Comparison of ENCODE assay signal across 8 mouse cellular contexts in the genomic region with DNA sequence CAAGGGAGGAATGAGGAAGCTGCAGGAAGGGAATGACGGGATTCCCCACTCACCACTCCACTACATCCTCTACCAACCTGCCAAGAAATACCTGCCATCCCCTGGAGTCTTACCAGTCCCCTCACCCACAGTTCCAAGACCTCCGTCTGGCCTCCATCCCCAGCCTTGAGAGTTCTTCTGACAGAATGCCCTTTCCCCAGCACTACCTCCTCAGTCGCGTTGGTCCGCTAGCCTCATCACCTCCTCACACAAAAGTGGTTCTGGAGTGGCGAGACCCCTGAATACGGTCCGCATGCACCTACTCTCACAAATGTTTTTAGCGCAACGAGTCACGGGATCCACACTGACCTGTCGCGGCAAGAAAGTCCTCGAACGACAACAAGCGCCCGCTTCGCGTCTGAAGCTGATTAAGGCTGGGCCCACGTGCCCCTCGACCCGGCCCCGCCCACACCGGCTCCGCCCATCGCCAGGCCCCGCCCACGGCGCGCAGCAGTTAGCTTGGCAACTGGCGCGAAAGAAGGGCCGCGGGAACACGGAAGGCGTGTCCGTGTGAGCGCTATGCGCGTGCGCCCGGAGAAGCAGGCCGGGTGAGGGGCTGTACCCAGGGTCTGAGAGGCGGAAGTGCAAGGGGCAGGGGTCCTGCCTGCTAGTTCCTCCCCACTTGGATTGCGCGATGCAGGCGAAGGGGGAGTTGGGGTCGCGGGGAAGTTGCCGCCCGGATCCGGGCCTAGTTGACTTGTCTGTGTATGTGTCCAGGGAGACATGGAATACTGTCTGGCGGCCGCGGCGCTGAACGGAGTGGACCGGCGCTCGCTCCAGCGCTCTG. TPM values are rescaled to one million over a fixed set of nuclear protein-coding genes. Genes with fewer than 3 reads are reported as not detected.
DNase-seq lines count a peak whose midpoint lies in the region; ATAC-seq and TF ChIP-seq lines count a peak whose summit lies in the region.

Gene St5 (minus strand): TSS at position 416 of the 826 bp plus-strand sequence.
Gene Akip1 (plus strand): TSS at position 501 of the 826 bp plus-strand sequence.

- H3K36me3 ChIP-seq in G1E (replicated peaks), result peaks cover 22% of the 10 kb centered on the region
- H3K36me3 ChIP-seq in lung, embryonic 16.5 days (ENCODE audit: control insufficient read depth, insufficient read depth, low read length), result no peaks in the 10 kb centered on the region

- peak within 1 kb of the TSS; percentile 76 for H3K9ac ChIP-seq in lung, embryonic 16.5 days (ENCODE audit: low read length)

- peak within 1 kb of the TSS; percentile 79 for H3K4me2 ChIP-seq in lung, embryonic 16.5 days (ENCODE audit: low read depth, low read length)

- TF ChIP-seq CTCF in G1E (IDR thresholded peaks at IDR 0.05; ENCODE audit: low read depth, low read length), result no peak

- 1% methylated on average over 60 of the region's 61 CpGs for WGBS in lung, embryonic 16.5 days

- peaks cover 7% of the 10 kb centered on the region for H3K9me3 ChIP-seq in G1E (replicated peaks)
- H3K9me3 ChIP-seq in lung, embryonic 16.5 days (ENCODE audit: control insufficient read depth, low read length), result no peaks in the 10 kb centered on the region; the same call in 1 of the 2 replicates

- ATAC-seq in G1E (ENCODE audit: extremely low read depth, insufficient number of reproducible peaks, low FRiP score, poor library complexity, severe bottlenecking), result peak; percentile 60; the same call in 1 of the 2 replicates
- ATAC-seq in hematopoietic stem cell, adult 5-6 weeks (replicated peaks in 1 of 2; ENCODE audit: insufficient read depth in 1 of 2, low FRiP score in 2 of 2, low TSS enrichment in 1 of 2, low read depth in 1 of 2, poor library complexity in 2 of 2, severe bottlenecking in 2 of 2), result peak; percentile 90 to 94
- peak; percentile 96 for ATAC-seq in lung, embryonic 16.5 days (ENCODE audit: low read depth)

- H3K4me1 ChIP-seq in G1E (ENCODE audit: insufficient read depth, low read depth, low read length), result peaks cover 28% of the 10 kb centered on the region
- H3K4me1 ChIP-seq in lung, embryonic 16.5 days (replicated peaks; ENCODE audit: control insufficient read depth, insufficient read depth, low read length), result peaks cover 15% of the 10 kb centered on the region

- H3K27me3 ChIP-seq in G1E (ENCODE audit: insufficient read depth, low read length), result peaks cover 13% of the 10 kb centered on the region; the same call in 1 of the 2 replicates
- H3K27me3 ChIP-seq in lung, embryonic 16.5 days (ENCODE audit: control insufficient read depth, insufficient read depth, low read depth, low read length), result no peaks in the 10 kb centered on the region

- H3K27ac ChIP-seq in lung, embryonic 16.5 days (ENCODE audit: low read length), result peak within 1 kb of the TSS; percentile 76

- DNase-seq in G1E (ENCODE audit: low spot score), result peak; percentile 84
- peak; percentile 85 for DNase-seq in cerebellum, adult 8-10 months
- peak; percentile 97 for DNase-seq in forelimb bud, embryonic 11.5 days (ENCODE audit: low read depth, low spot score)
- peak; percentile 78 for DNase-seq in layer of hippocampus, adult 9-10 months (ENCODE audit: low spot score)
- peak; percentile 90 for DNase-seq in ovary, postnatal 10 days (ENCODE audit: low spot score)
- peak; percentile 95 to 97 for DNase-seq in thymus, postnatal 10 days (ENCODE audit: low spot score in 2 of 2)

- H3K4me3 ChIP-seq in G1E (ENCODE audit: low read depth, low read length), result peak within 1 kb of the TSS; percentile 77
- H3K4me3 ChIP-seq in lung, embryonic 16.5 days (ENCODE audit: low read length), result peak within 1 kb of the TSS; percentile 62

RNA-seq across cellular contexts. Expression of gene St5, which starts in this region (rescaled TPM):
- total RNA-seq in G1E (2014; fragmentation: Nextera tagmentation) (0.92 and 39.5 TPM in 2 replicates), G1E (2017) (0.23 and 0.49 TPM in 2 replicates)
- 0.07 TPM in 2 replicates for polyA plus RNA-seq in G1E (2012)
- 1.4 and 6.4 TPM in 2 replicates for total RNA-seq in hematopoietic stem cell, adult 5-6 weeks (2017)
- polyA plus RNA-seq in lung, embryonic 16.5 days (2015; fragmentation: Nextera tagmentation; extraction: Ambion mirVana), result 72.2 and 77.5 TPM in 2 replicates

RNA-seq across cellular contexts. Expression of gene Akip1, which starts in this region (rescaled TPM):
- total RNA-seq in G1E (2014; fragmentation: Nextera tagmentation), result 16.3 and 18.4 TPM in 2 replicates
- total RNA-seq in G1E (2017), result 23.3 and 25.2 TPM in 2 replicates
- polyA plus RNA-seq in G1E (2012), result 15.1 and 15.6 TPM in 2 replicates
- 20.6 and 31.3 TPM in 2 replicates for total RNA-seq in hematopoietic stem cell, adult 5-6 weeks (2017)
- 44.0 and 45.7 TPM in 2 replicates for polyA plus RNA-seq in lung, embryonic 16.5 days (2015; fragmentation: Nextera tagmentation; extraction: Ambion mirVana)

Comparison
In these comparisons a context has a peak if more than half of its experiments do, and no peak if none do; other contexts are left out.
1. Peak in every context shown above with its lines: DNase-seq, ATAC-seq, H3K4me3 ChIP-seq and H3K27ac ChIP-seq.
2. RNA of gene St5 (polyA plus RNA-seq): 72.2 to 77.5 TPM in lung, embryonic 16.5 days; 0.07 TPM in G1E; every median in the first group is over 10 times any median in the second.